Mouse (Mus musculus) CH12.LX (cell line): ENCODE measurements around the gene H2-M10.4. TPM values are rescaled to one million over a fixed set of nuclear protein-coding genes. Genes with fewer than 3 reads are reported as not detected.

Source experiments
- DNase-seq: peaks from one replicate; pipeline ENCODE4 v3.0.0-alpha.2; 2013; ENCODE audit errors: extremely low read depth
- H3K27ac ChIP-seq: 2 replicates; pipeline ENCODE4 v1.5.1; 2012; ENCODE audit warnings: low read depth, mild to moderate bottlenecking, control low read depth, moderate library complexity; ENCODE audit not compliant: insufficient read depth
- H3K27me3 ChIP-seq: replicated peaks from 2 replicates; pipeline ENCODE3; 2012; ENCODE audit warnings: inconsistent platforms
- H3K36me3 ChIP-seq, 2 experiments: replicated peaks in 1 of 2; 2 replicates each; pipeline versions ENCODE3 to v1.6.1; 2012; ENCODE audit warnings: inconsistent platforms in 1 of 2, low read length in 1 of 2, mild to moderate bottlenecking in 1 of 2, mixed read lengths in 1 of 2, moderate library complexity in 1 of 2; ENCODE audit not compliant: control insufficient read depth in 1 of 2, insufficient read depth in 1 of 2
- H3K4me1 ChIP-seq, 2 experiments: 2 replicates each; pipeline ENCODE4 v1.6.1; 2012; ENCODE audit warnings: inconsistent platforms in 1 of 2, moderate library complexity in 1 of 2; ENCODE audit not compliant: insufficient read depth in 2 of 2, control insufficient read depth in 1 of 2
- H3K4me2 ChIP-seq: 2 replicates; pipeline ENCODE4 v1.6.1; 2012; ENCODE audit warnings: low read depth, mild to moderate bottlenecking, control low read depth; ENCODE audit not compliant: poor library complexity, insufficient read depth, severe bottlenecking
- H3K4me3 ChIP-seq, 3 experiments: fragments of 150-350 bp in 1 of 3; sonication (generic) in 1 of 3; replicated peaks in 1 of 3; 2 replicates each; pipeline versions ENCODE3 to v1.5.1; 2011 to 2012; ENCODE audit warnings: low read depth in 2 of 3, low read length in 2 of 3, mild to moderate bottlenecking in 2 of 3, moderate library complexity in 2 of 3, control low read depth in 1 of 3, improper control_type of control experiment in 1 of 3, inconsistent platforms in 1 of 3, mixed read lengths in 1 of 3; ENCODE audit not compliant: poor library complexity in 1 of 3
- H3K79me2 ChIP-seq: replicated peaks from 2 replicates; pipeline ENCODE4 v1.6.1; 2012; ENCODE audit warnings: mild to moderate bottlenecking, moderate library complexity; ENCODE audit not compliant: control insufficient read depth, poor library complexity, insufficient read depth, severe bottlenecking; ENCODE audit errors: extremely low read depth
- H3K9ac ChIP-seq: 2 replicates; pipeline ENCODE4 v1.6.1; 2012; ENCODE audit warnings: low read depth, mild to moderate bottlenecking, control low read depth, moderate library complexity; ENCODE audit not compliant: insufficient read depth
- H3K9me3 ChIP-seq: replicated peaks from 2 replicates; pipeline ENCODE3; 2012; ENCODE audit warnings: low read length, inconsistent platforms, mixed read lengths
- BHLHE40 ChIP-seq: IDR thresholded peaks from 2 replicates; pipeline ENCODE4 v1.6.1; 2011; ENCODE audit warnings: mild to moderate bottlenecking, low read depth, low read length, improper control_type of control experiment
- CHD2 ChIP-seq: IDR thresholded peaks from 2 replicates; pipeline ENCODE4 v1.6.1; 2011; ENCODE audit warnings: low read length, improper control_type of control experiment
- ELF1 ChIP-seq: IDR thresholded peaks from 2 replicates; pipeline ENCODE4 v1.6.1; 2014; ENCODE audit warnings: low read depth, mild to moderate bottlenecking, inconsistent platforms, low read length, improper control_type of control experiment
- ETS1 ChIP-seq: conservative IDR thresholded peaks from 2 replicates; pipeline ENCODE4 v1.6.1; 2012; ENCODE audit warnings: low read depth, mild to moderate bottlenecking, inconsistent platforms, low read length, improper control_type of control experiment, moderate library complexity
- JUND ChIP-seq: conservative IDR thresholded peaks from 2 replicates; pipeline ENCODE4 v1.6.1; 2011; ENCODE audit warnings: low read depth, low read length, improper control_type of control experiment
- MAX ChIP-seq: IDR thresholded peaks from 2 replicates; pipeline ENCODE4 v1.6.1; 2011; ENCODE audit warnings: low read length, improper control_type of control experiment
- MAZ ChIP-seq: IDR thresholded peaks from 2 replicates; pipeline ENCODE4 v1.6.1; 2012; ENCODE audit warnings: low read depth, mild to moderate bottlenecking, inconsistent platforms, low read length, improper control_type of control experiment, moderate library complexity
- MEF2A ChIP-seq: IDR thresholded peaks from 2 replicates; pipeline ENCODE4 v1.6.1; 2014; ENCODE audit warnings: low read depth, mild to moderate bottlenecking, inconsistent platforms, low read length, improper control_type of control experiment, borderline replicate concordance
- MXI1 ChIP-seq: IDR thresholded peaks from 2 replicates; pipeline ENCODE4 v1.6.1; 2011; ENCODE audit warnings: mild to moderate bottlenecking, low read depth, low read length, improper control_type of control experiment
- NELFE ChIP-seq: IDR thresholded peaks from 2 replicates; pipeline ENCODE4 v1.6.1; 2011; ENCODE audit warnings: low read depth, low read length, improper control_type of control experiment
- NRF1 ChIP-seq: IDR thresholded peaks from 2 replicates; pipeline ENCODE4 v1.6.1; 2014; ENCODE audit warnings: low read depth, mild to moderate bottlenecking, inconsistent platforms, low read length, improper control_type of control experiment, moderate library complexity
- POLR2AphosphoS2 ChIP-seq: IDR thresholded peaks from 2 replicates; pipeline ENCODE4 v1.6.1; 2011; ENCODE audit warnings: low read depth, low read length, improper control_type of control experiment
- SIN3A ChIP-seq: IDR thresholded peaks from 2 replicates; pipeline ENCODE4 v1.6.1; 2012; ENCODE audit warnings: low read length, improper control_type of control experiment, inconsistent platforms
- TBP ChIP-seq: conservative IDR thresholded peaks from 2 replicates; pipeline ENCODE4 v1.6.1; 2011; ENCODE audit warnings: low read depth, low read length, improper control_type of control experiment
- TCF12 ChIP-seq: IDR thresholded peaks from 2 replicates; pipeline ENCODE4 v1.6.1; 2014; ENCODE audit warnings: low read depth, mild to moderate bottlenecking, inconsistent platforms, low read length, improper control_type of control experiment
- ZC3H11A ChIP-seq: IDR thresholded peaks from 2 replicates; pipeline ENCODE4 v1.6.1; 2012; ENCODE audit warnings: low read depth, mild to moderate bottlenecking, inconsistent platforms, low read length, improper control_type of control experiment
- ZMIZ1 ChIP-seq: IDR thresholded peaks from 2 replicates; pipeline ENCODE4 v1.6.1; 2012; ENCODE audit warnings: low read depth, mild to moderate bottlenecking, inconsistent platforms, low read length, improper control_type of control experiment
- dilution Hi-C: fragments of 300-500 bp; cut with MboI; formaldehyde crosslinking; loops from 2 replicates; pipeline ENCODE4 v1.14.3; 2020; ENCODE audit warnings: low sequenced_read_pairs; ENCODE audit not compliant: extremely low pct_unique_long_range_greater_than_20kb, extremely low pct_ligation_motif_present
- in situ Hi-C: fragments of 300-500 bp; cut with MboI; formaldehyde crosslinking; loops from 3 replicates; pipeline ENCODE4 v1.14.3; 2019; ENCODE audit warnings: low sequenced_read_pairs, low pct_ligation_motif_present, low pct_unique_long_range_greater_than_20kb, mixed read lengths
- polyA plus RNA-seq: library from polyadenylated mRNA; unstranded; fragments of >175 nt; gene quantifications from 2 replicates; pipeline ENCODE4 v1.2.1, GENCODE M21; 2012; ENCODE audit warnings: low read depth; ENCODE audit not compliant: insufficient read length
- total RNA-seq, 2 experiments: library from RNA; depleted of rRNA; stranded (reverse); fragments of 300-350 nt in 1 of 2; fragments of >200 nt in 1 of 2; gene quantifications; 2 replicates each; pipeline ENCODE4 v1.2.3; 2012 to 2014

The H2-M10.4 gene
- total and polyA plus RNA-seq, 3 experiments, result not detected

- dilution Hi-C loops, result no loop called here
- no peak overlapping the region for H3K27ac ChIP-seq
- DNase-seq, result no peak
- H3K4me2 ChIP-seq, result no peak overlapping the region
- H3K9me3 ChIP-seq, result peaks cover 5% of the 10 kb centered on the region
- H3K27me3 ChIP-seq, result peaks cover 47% of the 10 kb centered on the region
- in situ Hi-C loops, result no loop called here
- H3K36me3 ChIP-seq, result no peaks in the 10 kb centered on the region
- H3K79me2 ChIP-seq, result no peaks in the 10 kb centered on the region
- TF ChIP-seq MAZ, result no peak
- no peak for TF ChIP-seq MXI1
- no peak for TF ChIP-seq ZMIZ1
- TF ChIP-seq TBP, result no peak
- no peak for TF ChIP-seq ETS1
- TF ChIP-seq MEF2A, result no peak
- no peak overlapping the region for H3K9ac ChIP-seq
- no peaks in the 10 kb centered on the region for H3K4me1 ChIP-seq
- no peak overlapping the region for H3K4me3 ChIP-seq
Measured at GRCm38 (mm10) chr17:36417416-36417815, 44.7 kb downstream of the H2-M10.4 start.

- no peak for TF ChIP-seq MAX
- no peak for TF ChIP-seq ELF1
- no peak for TF ChIP-seq SIN3A
- TF ChIP-seq NRF1, result no peak
- Histone ChIP-seq H3K27me3 (peaks cover 45% of the 10 kb centered on the region), H3K36me3 (no peaks in the 10 kb centered on the region), H3K27ac (no peak overlapping the region), H3K4me3 (no peak overlapping the region), H3K9me3 (no peaks in the 10 kb centered on the region), H3K79me2 (no peaks in the 10 kb centered on the region), H3K4me1 (no peaks in the 10 kb centered on the region), H3K4me2 (no peak overlapping the region), H3K9ac (no peak overlapping the region)
- no peak for DNase-seq
- dilution Hi-C loops, result no loop called here
- in situ Hi-C loops, result no loop called here
Measured at GRCm38 (mm10) chr17:36415407-36415806, 46.7 kb downstream of the H2-M10.4 start.

DNA sequence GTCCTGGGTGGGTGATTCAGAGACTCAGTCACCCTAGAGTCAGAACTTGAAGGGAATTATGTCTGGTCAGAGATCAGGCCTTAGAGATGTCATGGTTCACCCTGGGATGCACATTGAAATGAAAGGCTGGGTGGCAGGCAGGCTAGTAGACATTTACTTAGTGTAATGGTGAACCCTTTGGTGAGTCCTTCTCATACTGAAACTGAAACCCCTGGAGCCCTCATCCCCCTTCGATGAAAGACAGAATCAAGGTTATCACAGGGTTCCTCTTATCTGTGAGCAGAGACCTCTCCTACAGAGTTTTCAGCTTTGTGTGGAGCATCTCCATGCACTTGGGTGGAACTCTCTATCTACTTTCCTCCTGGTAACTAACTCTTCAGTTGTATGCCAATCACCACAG is 47.8 kb downstream of the H2-M10.4 start:
- TF ChIP-seq ZC3H11A (no peak), JUND (no peak), POLR2AphosphoS2 (no peak), TCF12 (no peak), MAX (no peak), BHLHE40 (no peak), ZMIZ1 (no peak), TBP (no peak), CHD2 (no peak), NELFE (no peak)
- TF ChIP-seq, all 38 proteins: peak for 0
- no peaks in the 10 kb centered on the region for H3K36me3 ChIP-seq
- H3K9ac ChIP-seq, result no peak overlapping the region
- H3K4me3 ChIP-seq, result no peak overlapping the region
- peaks cover 35% of the 10 kb centered on the region for H3K27me3 ChIP-seq
- no peaks in the 10 kb centered on the region for H3K9me3 ChIP-seq
- H3K4me1 ChIP-seq, result no peaks in the 10 kb centered on the region
- in situ Hi-C loops (no loop called here), dilution Hi-C loops (no loop called here)
- DNase-seq, result no peak
- H3K27ac ChIP-seq, result no peak overlapping the region
- H3K79me2 ChIP-seq, result no peaks in the 10 kb centered on the region
- H3K4me2 ChIP-seq, result no peak overlapping the region

Other genes with a start within 250 kb of the H2-M10.4 start
- 53.8 and 59.7 TPM in 2 replicates for gene Rpp21, start 204.3 kb downstream of the H2-M10.4 start, total RNA-seq (2012; rRNA removed)
- 22.5 and 25.4 TPM in 2 replicates for gene Rpp21, start 204.3 kb downstream of the H2-M10.4 start, total RNA-seq (2014; rRNA removed)
- gene Rpp21, start 204.3 kb downstream of the H2-M10.4 start, polyA plus RNA-seq, result 44.2 and 50.5 TPM in 2 replicates
- 10.4 and 12.6 TPM in 2 replicates for gene Trim39, start 190.1 kb downstream of the H2-M10.4 start, total RNA-seq (2012; rRNA removed)
- 11.1 and 12.3 TPM in 2 replicates for gene Trim39, start 190.1 kb downstream of the H2-M10.4 start, total RNA-seq (2014; rRNA removed)
- 14.2 and 14.5 TPM in 2 replicates for gene Trim39, start 190.1 kb downstream of the H2-M10.4 start, polyA plus RNA-seq
- gene H2-M10.2, start 175.8 kb downstream of the H2-M10.4 start, total RNA-seq (2012; rRNA removed), result 6.0 and 7.0 TPM in 2 replicates
- not detected in 2 replicates for gene H2-M10.2, start 175.8 kb downstream of the H2-M10.4 start, total RNA-seq (2014; rRNA removed)
- gene H2-M10.2, start 175.8 kb downstream of the H2-M10.4 start, polyA plus RNA-seq, result 0.26 TPM in 1 of 2 replicates, not detected in the other
- 16.7 and 21.4 TPM in 2 replicates for gene H2-M10.1, start 136.2 kb downstream of the H2-M10.4 start, total RNA-seq (2012; rRNA removed)
- 0.43 and 0.78 TPM in 2 replicates for gene H2-M10.1, start 136.2 kb downstream of the H2-M10.4 start, total RNA-seq (2014; rRNA removed)
- gene H2-M10.1, start 136.2 kb downstream of the H2-M10.4 start, polyA plus RNA-seq, result 0.66 and 1.5 TPM in 2 replicates
- 0.13 and 0.17 TPM in 2 replicates for gene H2-M10.3, start 93.9 kb downstream of the H2-M10.4 start, total RNA-seq (2012; rRNA removed)
- gene H2-M10.3, start 93.9 kb downstream of the H2-M10.4 start, total RNA-seq (2014; rRNA removed), result not detected in 2 replicates
- not detected in 2 replicates for gene H2-M10.3, start 93.9 kb downstream of the H2-M10.4 start, polyA plus RNA-seq
- gene H2-M11, start 84.7 kb upstream of the H2-M10.4 start, total RNA-seq (2012; rRNA removed), result not detected in 2 replicates
- gene H2-M11, start 84.7 kb upstream of the H2-M10.4 start, total RNA-seq (2014; rRNA removed), result not detected in 2 replicates
- gene H2-M11, start 84.7 kb upstream of the H2-M10.4 start, polyA plus RNA-seq, result not detected in 2 replicates
- gene H2-M9, start 180.3 kb upstream of the H2-M10.4 start, total RNA-seq (2012; rRNA removed), result not detected in 2 replicates
- gene H2-M9, start 180.3 kb upstream of the H2-M10.4 start, total RNA-seq (2014; rRNA removed), result not detected in 2 replicates
- not detected in 2 replicates for gene H2-M9, start 180.3 kb upstream of the H2-M10.4 start, polyA plus RNA-seq
- not detected in 2 replicates for gene H2-M1, start 209.9 kb upstream of the H2-M10.4 start, total RNA-seq (2012; rRNA removed)
- not detected in 2 replicates for gene H2-M1, start 209.9 kb upstream of the H2-M10.4 start, total RNA-seq (2014; rRNA removed)
- not detected in 2 replicates for gene H2-M1, start 209.9 kb upstream of the H2-M10.4 start, polyA plus RNA-seq